Mouse (Mus musculus) intestine, embryonic 14.5 days (tissue): ENCODE data around the gene Golga7b. TPM values are rescaled to one million over a fixed set of nuclear protein-coding genes. Genes with fewer than 3 reads are reported as not detected.

Experiments used
- ATAC-seq: fragments of 200-750 bp; cut with Nextera tagmentation; replicated peaks from 2 replicates; pipeline ENCODE4 v1.8.0; 2017; ENCODE audit warnings: low read depth, moderate number of reproducible peaks, moderate TSS enrichment, moderate library complexity; ENCODE audit not compliant: low FRiP score, low TSS enrichment
- DNase-seq: peaks from one replicate; pipeline ENCODE4 v3.0.0-alpha.2; 2018; ENCODE audit warnings: low spot score
- H3K27ac ChIP-seq: fragments of 300-500 bp; sonication (generic); 2 replicates; pipeline ENCODE4 v1.5.1; 2014; ENCODE audit warnings: low read depth, mild to moderate bottlenecking, control low read depth
- H3K27me3 ChIP-seq: fragments of 300-500 bp; sonication (generic); replicated peaks from 2 replicates; pipeline ENCODE4 v1.6.1; 2014; ENCODE audit warnings: low read length, control low read depth; ENCODE audit not compliant: control insufficient read depth, insufficient read depth
- H3K36me3 ChIP-seq: fragments of 300-500 bp; sonication (generic); 2 replicates; pipeline ENCODE4 v1.6.1; 2014; ENCODE audit warnings: low read length, control low read depth; ENCODE audit not compliant: control insufficient read depth, insufficient read depth
- H3K4me1 ChIP-seq: fragments of 300-500 bp; sonication (generic); replicated peaks from 2 replicates; pipeline ENCODE4 v1.6.1; 2014; ENCODE audit warnings: low read length, control low read depth, mixed read lengths; ENCODE audit not compliant: control insufficient read depth, insufficient read depth
- H3K4me2 ChIP-seq: fragments of 300-500 bp; sonication (generic); 2 replicates; pipeline ENCODE4 v1.6.1; 2014; ENCODE audit warnings: low read length
- H3K4me3 ChIP-seq: fragments of 300-500 bp; sonication (generic); 2 replicates; pipeline ENCODE4 v1.5.1; 2014; ENCODE audit warnings: low read depth, low read length, control low read depth, mixed read lengths
- H3K9ac ChIP-seq: fragments of 300-500 bp; sonication (generic); 2 replicates; pipeline ENCODE4 v1.6.1; 2014; ENCODE audit warnings: mild to moderate bottlenecking, low read length
- H3K9me3 ChIP-seq: fragments of 300-500 bp; sonication (generic); 2 replicates; pipeline ENCODE4 v1.6.1; 2016; ENCODE audit warnings: low read length, control low read depth; ENCODE audit not compliant: control insufficient read depth
- WGBS: fragments of 180-500 bp; shearing (Covaris S2); extraction: QIAGEN DNeasy Blood & Tissue Kit; methylation state at CpG from one replicate; pipeline ENCODE4 v1.1.7; 2014; 5-methylcytosine and 5-hydroxymethylcytosine counted together
- polyA plus RNA-seq: library from polyadenylated mRNA; unstranded; fragments of >200 nt; fragmentation: Nextera tagmentation; extraction: Ambion mirVana; gene quantifications from 2 replicates; pipeline ENCODE4 v1.2.1, GENCODE M21; 2014

Gene Golga7b
- polyA plus RNA-seq, 1 experiment from 2014 or later = 1.2 TPM

- Histone ChIP-seq H3K4me3 (no peak overlapping the region), H3K9ac (no peak overlapping the region), H3K36me3 (no peaks in the 10 kb centered on the region), H3K27ac (no peak overlapping the region), H3K9me3 (no peaks in the 10 kb centered on the region), H3K4me1 (0 out of 2 replicates have a peak, but pooled peaks cover 4% of the 10 kb centered on the region), H3K4me2 (no peak overlapping the region), H3K27me3 (no peaks in the 10 kb centered on the region)
- DNase-seq (peak; percentile 96), ATAC-seq (no peak; the same call in 1 of the 2 replicates)
- WGBS = 40% methylated on average over 14 of the region's 14 CpGs
Observed at GRCm38 (mm10) chr19:42272003-42272963, 24.9 kb downstream of the Golga7b start.

DNA sequence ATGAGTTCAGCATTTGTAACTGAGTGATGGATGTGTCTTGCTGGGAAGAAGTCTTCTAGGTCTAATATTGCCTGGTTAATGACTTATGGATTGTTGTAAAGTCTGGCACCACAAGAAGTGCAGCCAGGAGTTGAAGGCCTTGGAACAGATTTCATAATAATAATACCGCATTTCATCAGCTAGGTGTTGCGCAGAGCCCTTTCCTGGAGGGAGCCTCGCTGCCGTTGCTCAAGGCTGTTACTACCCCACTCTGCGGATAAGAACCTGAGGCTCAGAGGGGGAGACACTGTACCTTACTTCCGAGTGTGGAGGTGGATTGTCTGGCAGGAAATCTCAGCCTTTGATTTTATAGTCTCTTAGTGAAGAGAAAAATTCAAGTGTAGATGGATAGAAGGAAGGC lies 29.9 kb downstream of the Golga7b start:
- Histone ChIP-seq H3K36me3 (no peaks in the 10 kb centered on the region), H3K4me2 (no peak overlapping the region), H3K27ac (no peak overlapping the region), H3K9me3 (no peaks in the 10 kb centered on the region), H3K27me3 (no peaks in the 10 kb centered on the region), H3K4me3 (no peak overlapping the region), H3K9ac (no peak overlapping the region), H3K4me1 (no peaks in the 10 kb centered on the region)
- ATAC-seq (no peak), DNase-seq (no peak)
- 81% methylated on average over 6 of the region's 6 CpGs for WGBS

- 71% methylated on average over 5 of the region's 5 CpGs for WGBS
- Histone ChIP-seq H3K27me3 (no peaks in the 10 kb centered on the region), H3K27ac (no peak overlapping the region), H3K9me3 (no peaks in the 10 kb centered on the region), H3K9ac (no peak overlapping the region), H3K36me3 (no peaks in the 10 kb centered on the region), H3K4me3 (no peak overlapping the region), H3K4me1 (no peaks in the 10 kb centered on the region), H3K4me2 (no peak overlapping the region)
- DNase-seq (no peak), ATAC-seq (no peak)
Observed at GRCm38 (mm10) chr19:42278461-42278860, 31.1 kb downstream of the Golga7b start.

DNA sequence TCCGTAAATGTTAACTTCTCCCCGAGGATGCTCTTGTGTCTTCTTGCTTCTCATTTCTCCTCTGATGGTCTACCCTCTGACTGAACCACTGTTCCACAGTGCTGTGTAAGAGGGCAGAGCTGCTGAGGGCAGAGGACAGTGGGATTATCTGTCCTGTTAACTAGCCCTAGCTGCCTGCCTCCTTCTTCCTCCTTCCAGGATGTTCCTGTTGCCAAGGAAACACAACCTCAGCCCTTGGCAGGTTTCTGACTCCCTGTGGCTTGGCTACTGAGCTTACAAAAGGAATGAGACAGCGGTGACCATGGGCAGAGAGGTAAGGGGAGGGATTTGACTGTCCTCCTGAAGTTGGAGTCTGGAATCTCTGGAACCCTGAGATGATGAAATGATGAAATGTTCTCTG lies 32.2 kb downstream of the Golga7b start:
- Histone ChIP-seq H3K27me3 (no peaks in the 10 kb centered on the region), H3K9me3 (no peaks in the 10 kb centered on the region), H3K4me1 (no peaks in the 10 kb centered on the region), H3K4me2 (no peak overlapping the region), H3K27ac (no peak overlapping the region), H3K36me3 (no peaks in the 10 kb centered on the region), H3K4me3 (no peak overlapping the region), H3K9ac (no peak overlapping the region)
- ATAC-seq (no peak), DNase-seq (no peak)
- WGBS = 62% methylated on average over 3 of the region's 3 CpGs

GRCm38 (mm10) chr19:42284178-42284577 lies 36.8 kb downstream of the Golga7b start:
- no peaks in the 10 kb centered on the region for H3K4me1 ChIP-seq
- DNase-seq = no peak
- no peaks in the 10 kb centered on the region for H3K27me3 ChIP-seq
- H3K4me3 ChIP-seq = no peak overlapping the region
- ATAC-seq = no peak
- no peak overlapping the region for H3K4me2 ChIP-seq
- H3K9me3 ChIP-seq = no peaks in the 10 kb centered on the region
- no peaks in the 10 kb centered on the region for H3K36me3 ChIP-seq
- WGBS = 53% methylated on average over 8 of the region's 8 CpGs
- no peak overlapping the region for H3K27ac ChIP-seq
- no peak overlapping the region for H3K9ac ChIP-seq

DNA sequence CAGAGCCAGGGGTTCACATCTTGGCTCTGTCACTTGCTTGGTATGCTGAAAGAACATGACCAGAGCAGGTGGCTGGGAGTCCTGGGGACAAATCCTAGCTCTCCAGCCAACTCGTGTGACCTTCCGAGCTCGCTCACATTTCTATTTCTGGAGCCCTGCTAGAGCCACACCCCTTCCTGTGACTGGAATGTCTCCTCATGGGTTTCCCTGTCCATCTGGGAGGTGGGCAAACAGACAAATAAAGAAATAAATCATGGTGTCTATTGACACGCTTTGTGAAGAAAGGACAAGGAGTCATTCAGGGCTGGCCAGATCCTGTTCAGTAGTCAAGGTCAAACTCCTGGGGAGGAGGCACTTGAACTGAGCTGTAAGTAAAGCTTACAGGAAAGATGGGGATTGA lies 41.0 kb downstream of the Golga7b start:
- Histone ChIP-seq H3K4me2 (no peak overlapping the region), H3K9me3 (no peaks in the 10 kb centered on the region), H3K4me1 (no peaks in the 10 kb centered on the region), H3K4me3 (no peak overlapping the region), H3K27me3 (no peaks in the 10 kb centered on the region), H3K36me3 (no peaks in the 10 kb centered on the region), H3K27ac (no peak overlapping the region), H3K9ac (no peak overlapping the region)
- ATAC-seq = no peak
- WGBS = 49% methylated on average over 4 of the region's 4 CpGs
- DNase-seq = no peak

- H3K36me3 ChIP-seq = no peaks in the 10 kb centered on the region
- H3K27ac ChIP-seq = no peak overlapping the region
- WGBS = 38% methylated on average over 7 of the region's 7 CpGs
- no peak overlapping the region for H3K4me2 ChIP-seq
- H3K9ac ChIP-seq = no peak overlapping the region
- no peaks in the 10 kb centered on the region for H3K9me3 ChIP-seq
- H3K4me3 ChIP-seq = no peak overlapping the region
- DNase-seq (no peak), ATAC-seq (no peak)
- no peaks in the 10 kb centered on the region for H3K4me1 ChIP-seq
- no peaks in the 10 kb centered on the region for H3K27me3 ChIP-seq
Observed at GRCm38 (mm10) chr19:42290954-42291661, 43.7 kb downstream of the Golga7b start.

- Histone ChIP-seq H3K4me2 (no peak overlapping the region), H3K4me3 (no peak overlapping the region), H3K27me3 (no peaks in the 10 kb centered on the region), H3K4me1 (no peaks in the 10 kb centered on the region), H3K36me3 (no peaks in the 10 kb centered on the region), H3K9ac (no peak overlapping the region), H3K27ac (no peak overlapping the region), H3K9me3 (no peaks in the 10 kb centered on the region)
- ATAC-seq = no peak
- WGBS = 62% methylated on average over 8 of the region's 8 CpGs
- DNase-seq = no peak
Observed at GRCm38 (mm10) chr19:42292106-42292505, 44.7 kb downstream of the Golga7b start.
